Mouse (Mus musculus) liver, postnatal 0 days (tissue): Measurements from ENCODE around the gene Atp6ap1l.

ENCODE experiments used
- CTCF ChIP-seq: sonication (generic); IDR thresholded peaks from 2 replicates; pipeline ENCODE4 v1.5.1; 2016; ENCODE audit warnings: antibody characterized with exemption, low read depth
- EP300 ChIP-seq: IDR thresholded peaks from 2 replicates; pipeline ENCODE4 v1.6.1; 2016; ENCODE audit warnings: antibody characterized with exemption, low read depth, mild to moderate bottlenecking

GRCm38 (mm10) chr13:90924072-90924471 lies 18.9 kb upstream of the Atp6ap1l start:
- TF ChIP-seq CTCF (no peak), EP300 (no peak)
